Mouse (Mus musculus) thymus, postnatal 36 days (tissue): ENCODE measurements around the gene Vat1.
"Not testable (repeated sequence)": the region's sequence is repeated elsewhere in the genome, so short reads cannot be mapped to it uniquely, and the experiment has no call there.

Experiments
- DNase-seq, 2 experiments: peaks; one replicate each; pipeline ENCODE4 v3.0.0; 2022; ENCODE audit warnings: mixed read lengths in 2 of 2

Vat1 gene

DNA sequence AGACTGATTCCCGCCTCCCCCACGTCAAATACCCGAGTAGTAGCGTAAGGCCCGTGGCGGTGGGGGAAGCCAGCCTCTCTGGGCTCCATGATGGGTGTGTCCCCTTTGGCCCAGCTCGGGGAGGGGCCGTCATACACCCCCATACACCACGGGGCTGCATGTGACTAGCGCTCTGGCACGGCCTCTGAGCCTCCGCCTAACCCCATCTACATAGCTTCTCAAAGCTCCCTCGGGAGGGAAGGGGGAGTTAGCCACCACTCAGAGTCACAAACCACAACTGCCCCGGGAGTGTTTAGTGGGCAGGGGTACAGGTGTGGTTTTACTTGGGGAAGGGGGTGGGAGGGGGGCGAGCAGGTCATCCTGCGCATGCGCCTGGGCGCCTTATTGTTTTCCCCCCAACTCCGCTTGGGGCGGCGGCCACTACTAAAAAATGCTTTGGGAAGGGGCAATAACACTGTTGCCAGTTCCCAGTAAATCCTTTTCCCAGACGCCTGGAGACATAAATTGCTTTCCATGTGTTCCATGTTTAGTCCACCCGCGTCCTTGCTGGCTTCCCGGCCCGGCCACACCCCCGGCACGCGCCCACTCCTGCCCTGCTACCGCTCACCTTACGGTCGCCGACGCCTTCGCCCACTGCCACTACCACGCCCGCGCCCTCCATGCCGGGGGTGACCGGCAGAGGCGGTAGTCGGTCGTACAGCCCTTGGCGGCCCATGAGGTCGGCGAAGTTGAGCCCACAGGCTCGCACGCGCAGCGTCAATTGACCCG, 745 bp downstream of the Vat1 start:
- DNase-seq, result peak; percentile 36 to 57

DNA sequence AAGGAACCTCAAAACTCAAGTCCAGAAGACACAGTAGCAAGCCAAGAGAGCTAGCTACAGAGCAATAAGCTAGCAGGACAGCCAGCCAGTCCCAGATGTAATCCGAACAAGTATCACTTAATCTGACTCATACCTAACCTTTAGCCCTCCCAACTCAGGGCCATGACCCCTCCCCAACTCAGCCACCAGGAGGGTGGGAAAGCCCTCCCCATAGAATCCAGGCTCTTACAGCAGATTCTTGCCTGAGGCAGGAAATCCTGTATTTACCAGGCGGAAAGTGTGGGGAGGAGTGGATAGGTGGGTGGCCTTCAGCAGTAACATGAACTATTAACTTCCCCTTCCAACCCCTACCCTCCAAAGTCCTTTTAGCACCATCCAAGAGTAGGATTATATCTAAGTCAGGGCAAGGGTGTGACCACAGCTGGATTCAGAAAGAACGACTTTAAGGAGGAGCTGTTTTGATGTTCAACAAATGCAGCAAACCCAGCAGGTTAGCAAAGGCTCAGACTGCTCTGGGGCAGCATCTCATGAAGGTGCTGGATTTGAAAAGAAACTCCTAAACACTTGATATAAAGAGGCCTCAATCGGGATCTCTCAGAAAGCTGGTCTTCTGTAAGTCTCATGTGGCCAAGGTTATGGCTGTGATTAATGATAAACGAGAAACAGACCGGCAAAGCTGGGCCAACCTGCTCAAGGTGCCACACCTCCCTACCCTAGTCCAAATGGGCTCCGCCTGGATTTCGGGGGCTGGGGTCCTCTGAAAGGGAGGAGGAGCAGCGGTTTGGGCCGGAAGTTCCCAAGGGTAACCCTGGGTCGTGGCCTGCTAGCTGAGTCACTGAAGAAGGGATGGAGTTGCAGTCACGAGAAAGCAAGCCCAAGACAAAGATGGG, 1.6 kb downstream of the Vat1 start, which contains the start of gene Rnd2:
Gene Rnd2 (plus strand): TSS at position 789 of the 890 bp plus-strand sequence.
- DNase-seq, result no peak

GRCm38 (mm10) chr11:101462583-101463440, 3.2 kb downstream of the Vat1 start:
- no peak for DNase-seq

- no peak for DNase-seq
Measured at GRCm38 (mm10) chr11:101462141-101462540, 3.9 kb downstream of the Vat1 start.

DNA sequence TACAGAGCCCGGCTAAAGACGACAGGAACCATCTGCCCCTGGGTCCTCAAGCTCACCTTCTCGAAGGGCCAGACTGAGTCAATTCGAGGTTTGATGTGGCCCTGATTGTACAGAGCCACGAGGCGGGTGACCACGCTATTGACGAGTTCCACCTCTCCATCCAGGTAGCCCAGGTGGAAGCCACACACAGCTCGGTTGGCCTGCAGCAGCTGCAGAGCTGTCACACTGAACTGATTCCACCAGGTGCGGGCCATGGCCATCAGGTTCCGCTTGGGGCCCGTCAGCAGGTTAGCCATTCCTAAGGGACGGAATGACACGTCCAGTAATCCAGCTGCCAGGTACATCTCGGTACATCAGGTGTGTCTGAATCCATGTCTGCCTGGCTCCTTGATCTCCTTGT, 5.7 kb downstream of the Vat1 start:
- DNase-seq, result no peak

- DNase-seq, result no peak
Measured at GRCm38 (mm10) chr11:101459716-101460115, 6.3 kb downstream of the Vat1 start.

DNA sequence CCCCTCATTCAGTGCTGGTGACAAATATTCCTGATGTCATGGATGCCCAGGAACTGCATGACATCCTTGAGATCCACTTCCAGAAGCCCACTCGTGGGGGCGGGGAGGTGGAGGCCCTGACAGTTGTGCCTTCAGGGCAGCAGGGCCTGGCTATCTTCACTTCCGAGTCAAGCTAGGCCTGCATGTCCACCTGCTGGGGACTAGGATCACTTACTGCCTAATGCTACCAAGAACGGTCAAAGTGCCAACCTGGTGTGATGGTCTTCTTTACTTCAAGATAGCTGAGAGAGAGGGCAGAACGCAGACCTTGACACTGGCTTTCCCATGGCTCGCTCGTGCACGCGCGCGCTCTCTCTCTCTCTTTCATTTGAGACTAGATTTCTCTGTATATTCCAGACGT, 7.8 kb downstream of the Vat1 start:
- no peak for DNase-seq

GRCm38 (mm10) chr11:101457631-101458030, 8.4 kb downstream of the Vat1 start:
- DNase-seq, result no peak

DNA sequence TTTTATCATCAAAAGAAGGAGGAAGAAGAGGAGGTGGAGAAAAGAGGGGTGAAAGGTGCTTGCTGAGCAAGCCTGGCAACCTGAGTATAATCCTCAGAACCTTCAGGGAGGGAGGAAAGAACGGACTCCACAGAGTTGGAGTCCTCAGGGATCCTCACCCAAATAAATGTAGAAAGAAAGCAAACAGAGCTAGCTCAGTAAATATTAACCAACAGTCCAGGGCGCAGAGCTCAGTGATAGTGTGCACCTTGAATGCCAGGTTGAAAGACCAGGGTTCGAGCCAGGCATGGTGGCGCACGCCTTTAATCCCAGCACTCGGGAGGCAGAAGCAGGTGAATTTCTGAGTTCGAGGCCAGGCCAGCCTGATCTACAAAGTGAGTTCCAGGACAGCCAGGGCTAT, 10.4 kb downstream of the Vat1 start:
- DNase-seq, result no peak

- no peak for DNase-seq
Measured at GRCm38 (mm10) chr11:101454702-101455101, 11.3 kb downstream of the Vat1 start.

DNA sequence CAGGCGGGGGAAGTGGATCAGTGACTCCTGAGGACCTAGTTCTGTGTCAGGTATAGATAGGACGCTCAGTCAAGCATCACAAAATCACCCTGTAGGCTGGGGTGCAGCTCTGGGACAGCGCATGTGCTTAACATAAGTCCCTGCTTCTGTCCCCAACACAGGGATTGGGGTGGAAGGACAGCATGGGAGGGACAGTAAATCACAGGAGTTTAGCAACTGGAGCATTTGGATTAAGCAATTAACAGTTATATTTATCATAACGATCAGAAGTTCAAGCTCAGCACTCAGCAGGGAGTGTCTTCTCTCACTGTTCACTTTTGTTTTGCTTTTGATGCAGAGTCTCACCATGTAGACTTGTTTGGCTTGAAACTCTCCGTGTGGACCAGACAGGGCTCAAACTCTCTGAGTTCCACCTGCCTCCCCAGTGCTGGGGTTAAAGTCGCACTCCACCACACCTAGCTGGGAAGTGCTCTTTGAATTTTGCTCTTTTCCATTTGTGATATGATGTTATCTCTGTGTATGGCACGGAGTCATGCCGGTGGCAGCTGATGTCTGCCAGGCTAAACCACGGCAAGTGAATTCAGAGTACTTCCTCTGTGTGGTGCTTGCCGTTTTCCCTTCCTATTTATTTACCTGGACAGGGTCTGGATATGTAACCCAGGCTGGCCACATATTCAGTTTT, 13.8 kb downstream of the Vat1 start:
- DNase-seq, result no peak

DNA sequence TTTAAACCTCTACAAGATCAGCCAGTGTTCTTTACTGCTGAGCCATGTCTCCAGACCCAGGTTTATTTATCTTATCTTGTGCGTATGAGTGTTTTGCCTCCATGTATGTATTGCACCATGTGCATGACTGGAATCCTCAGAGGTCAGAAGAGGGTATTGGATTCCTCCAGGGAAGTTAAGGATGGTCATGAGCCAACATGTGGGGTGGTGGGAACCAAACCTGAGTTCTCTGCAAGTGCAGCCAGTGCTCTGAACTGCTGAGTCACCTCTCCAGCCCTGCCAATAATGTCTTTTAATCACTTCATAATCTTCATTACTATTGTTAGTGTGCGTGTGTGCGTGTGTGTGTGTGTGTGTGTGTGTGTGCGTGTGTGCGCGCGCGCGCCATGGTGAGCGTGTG, 14.5 kb downstream of the Vat1 start:
- no peak for DNase-seq

GRCm38 (mm10) chr11:101450394-101450793, 15.6 kb downstream of the Vat1 start:
- peak; percentile 22 to 31 for DNase-seq

DNA sequence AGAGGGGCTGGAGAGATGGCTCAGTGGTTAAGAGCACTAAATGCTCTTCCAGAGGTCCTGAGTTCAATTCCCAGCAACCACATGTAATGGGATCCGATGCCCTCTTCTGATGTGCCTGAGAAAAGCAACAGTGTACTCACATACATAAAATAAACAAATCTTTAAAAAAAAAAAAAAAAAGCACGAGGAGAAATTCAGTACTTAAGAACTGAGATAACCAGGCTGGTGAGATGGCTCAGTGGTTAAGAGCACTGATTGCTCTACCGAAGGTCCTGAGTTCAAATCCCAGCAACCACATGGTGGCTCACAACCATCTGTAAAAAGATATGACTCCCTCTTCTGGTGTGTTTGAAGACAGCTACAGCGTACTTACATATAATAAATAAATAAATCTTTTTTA, 16.4 kb downstream of the Vat1 start:
- not testable (repeated sequence) for DNase-seq

GRCm38 (mm10) chr11:101448899-101449298, 17.1 kb downstream of the Vat1 start:
- DNase-seq, result no peak

DNA sequence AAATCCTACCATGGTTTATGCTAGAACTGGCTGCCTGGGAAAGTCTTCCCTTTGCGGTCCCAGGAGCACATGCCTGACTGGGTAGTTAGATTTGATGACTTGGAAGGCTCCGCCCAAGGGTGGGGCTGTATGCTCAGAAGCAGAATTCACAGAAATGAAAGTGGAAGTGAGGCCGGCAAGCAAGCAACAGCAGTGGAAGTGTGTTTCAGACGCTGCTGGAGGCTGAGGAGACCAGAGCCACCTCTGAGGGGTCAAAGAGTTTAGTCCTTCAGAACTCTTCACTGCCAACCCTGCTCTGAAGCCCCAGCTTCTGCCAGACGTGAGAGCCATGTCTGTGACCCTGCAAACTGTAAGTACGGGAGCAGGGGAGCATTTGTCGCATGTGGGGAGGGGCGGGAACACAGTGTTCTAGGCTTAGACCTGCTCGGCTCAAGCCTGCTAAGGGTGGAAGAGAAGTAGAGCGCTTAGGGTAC, 17.7 kb downstream of the Vat1 start, which contains the start of gene Ifi35:
Gene Ifi35 (plus strand): TSS at position 134 of the 473 bp plus-strand sequence.
- peak; percentile 69 to 72 for DNase-seq

DNA sequence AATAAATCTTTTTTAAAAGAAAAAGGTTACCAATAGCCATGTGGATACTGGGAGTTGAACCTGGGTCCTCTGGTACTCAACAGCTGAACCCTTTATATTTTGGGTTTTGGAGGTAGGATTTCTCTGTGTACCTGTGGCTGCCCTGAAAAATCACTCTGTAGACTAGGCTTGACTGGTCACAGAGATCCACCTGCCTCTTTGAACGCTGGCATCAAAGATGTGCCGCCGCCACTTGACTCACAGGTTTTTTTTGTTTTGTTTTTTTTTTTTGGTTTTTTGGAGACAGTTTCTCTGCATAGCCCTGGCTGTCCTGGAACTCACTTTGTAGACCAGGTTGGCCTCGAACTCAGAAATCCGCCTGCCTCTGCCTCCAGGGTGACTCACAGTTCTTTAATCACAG, 18.2 kb downstream of the Vat1 start:
- DNase-seq, result no peak

DNA sequence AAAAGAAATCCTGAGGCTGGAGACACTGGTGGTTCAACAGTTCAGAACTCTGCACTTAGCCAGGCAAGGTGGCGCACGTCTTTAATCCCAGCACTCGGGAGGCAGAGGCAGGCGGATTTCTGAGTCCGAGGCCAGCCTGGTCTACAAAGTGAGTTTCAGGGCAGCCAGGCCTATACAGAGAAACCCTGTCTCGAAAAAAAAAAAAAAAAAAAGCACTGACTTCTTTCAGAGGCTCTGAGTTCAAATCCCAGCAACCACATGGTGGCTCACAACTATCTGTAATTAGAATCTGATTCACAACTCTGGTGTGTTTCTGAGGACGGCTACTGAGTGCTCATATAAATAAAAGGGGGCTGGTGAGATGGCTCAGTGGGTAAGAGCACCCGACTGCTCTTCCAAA, 19.2 kb downstream of the Vat1 start:
- not testable (repeated sequence) for DNase-seq

DNA sequence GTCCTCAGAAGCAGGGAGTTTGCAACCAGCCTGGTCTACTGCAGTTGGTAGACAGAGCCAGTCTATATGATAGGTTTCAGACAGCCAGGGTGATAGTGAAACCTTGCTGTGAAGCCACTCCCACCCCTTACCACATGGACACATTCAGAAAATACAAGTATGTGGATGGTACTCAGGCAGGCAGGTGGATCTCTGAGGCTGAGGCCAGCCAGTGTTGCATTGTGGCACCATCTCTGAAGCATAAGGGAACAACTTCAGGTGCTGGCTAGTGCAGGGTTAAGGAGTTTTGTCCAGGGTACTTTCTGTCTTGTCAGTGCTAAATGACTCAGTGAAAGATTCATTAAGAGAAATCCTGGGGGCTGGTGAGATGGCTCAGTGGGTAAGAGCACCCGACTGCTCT, 19.7 kb downstream of the Vat1 start:
- no peak for DNase-seq

DNA sequence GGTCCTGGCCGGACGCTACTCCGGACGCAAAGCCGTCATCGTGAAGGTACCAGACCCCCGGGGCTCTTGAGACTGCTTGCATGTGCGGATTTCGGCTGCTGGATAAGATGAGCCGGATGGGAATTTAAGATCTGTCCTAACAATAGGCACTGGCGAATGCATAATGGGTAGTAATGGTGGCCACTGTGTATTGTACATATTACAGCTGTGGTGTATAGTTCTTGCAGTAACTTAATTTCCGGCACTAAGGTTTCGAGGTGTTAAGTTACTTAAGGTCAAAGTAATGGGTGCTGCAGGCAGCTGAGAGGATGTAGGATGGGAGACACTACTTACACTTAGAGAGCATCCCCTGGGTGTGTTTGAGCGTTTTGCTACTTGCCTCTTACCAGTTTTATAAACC, 23.3 kb downstream of the Vat1 start:
- DNase-seq, result no peak

DNA sequence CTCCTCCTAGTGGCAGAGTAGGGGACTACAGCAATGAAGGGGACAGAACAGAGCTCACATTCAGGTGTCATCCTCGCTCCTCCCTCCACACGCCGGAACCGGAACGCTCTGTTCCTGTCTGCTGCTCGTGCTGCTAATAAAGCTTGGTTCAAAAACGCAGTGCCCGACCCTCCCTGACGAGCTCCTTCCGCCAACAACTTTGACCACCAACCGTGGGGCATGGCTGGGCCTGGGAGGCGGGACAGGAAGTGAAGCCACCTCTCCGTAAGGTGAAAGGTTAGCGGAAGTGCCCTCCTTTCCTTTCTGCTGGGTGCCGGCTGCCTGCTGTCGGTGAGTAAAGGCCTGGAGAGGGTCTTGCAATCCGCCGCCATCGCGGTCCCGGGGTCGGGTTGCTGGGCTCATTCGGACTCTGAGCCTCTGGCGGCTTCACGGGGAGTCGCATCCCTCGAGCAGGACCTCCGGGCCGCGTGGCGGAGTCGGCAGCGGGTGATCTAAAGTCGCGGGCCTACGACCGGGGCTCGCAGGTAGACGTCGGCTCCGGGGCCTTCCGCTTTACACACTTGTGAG, 23.8 kb downstream of the Vat1 start, which contains the start of gene Rpl27:
Gene Rpl27 (plus strand): TSS at position 172 of the 567 bp plus-strand sequence.
- peak; percentile 92 to 98 for DNase-seq
